Mouse (Mus musculus): ENCODE data around the gene Piwil1. TPM values are rescaled to one million over a fixed set of nuclear protein-coding genes. Genes with fewer than 3 reads are reported as not detected.

The Piwil1 gene
- polyA plus RNA-seq, 1 experiment: not detected

- Histone ChIP-seq H3K4me3 (replicated peaks; ENCODE audit: extremely low read depth, low read depth, low read length) (no peak overlapping the region), H3K4me1 (ENCODE audit: control insufficient read depth, insufficient read depth, low read length) (no peaks in the 10 kb centered on the region)
- DNase-seq: no peak
- TF ChIP-seq CTCF (IDR thresholded peaks at IDR 0.05; ENCODE audit: insufficient read depth, low read length) (no peak), POLR2A (IDR thresholded peaks at IDR 0.05; ENCODE audit: borderline replicate concordance, extremely low read depth, low read depth, low read length) (no peak)
- 53% methylated on average over 2 of the region's 2 CpGs for WGBS
Measured at GRCm38 (mm10) chr5:128776386-128776785, 74.1 kb downstream of the Piwil1 start.

- Histone ChIP-seq H3K4me3 (replicated peaks; ENCODE audit: extremely low read depth, low read depth, low read length) (no peak overlapping the region), H3K4me1 (ENCODE audit: control insufficient read depth, insufficient read depth, low read length) (no peaks in the 10 kb centered on the region)
- TF ChIP-seq CTCF (IDR thresholded peaks at IDR 0.05; ENCODE audit: insufficient read depth, low read length): no peak
- no peak for TF ChIP-seq POLR2A (IDR thresholded peaks at IDR 0.05; ENCODE audit: borderline replicate concordance, extremely low read depth, low read depth, low read length)
- DNase-seq: no peak
- 74% methylated on average over 22 of the region's 22 CpGs for WGBS
Measured at GRCm38 (mm10) chr5:128781621-128782020, 79.3 kb downstream of the Piwil1 start.

GRCm38 (mm10) chr5:128800592-128800991 lies 98.3 kb downstream of the Piwil1 start:
- TF ChIP-seq CTCF (IDR thresholded peaks at IDR 0.05; ENCODE audit: insufficient read depth, low read length) (no peak), POLR2A (IDR thresholded peaks at IDR 0.05; ENCODE audit: borderline replicate concordance, extremely low read depth, low read depth, low read length) (no peak)
- no peaks in the 10 kb centered on the region for H3K4me1 ChIP-seq (ENCODE audit: control insufficient read depth, insufficient read depth, low read length)
- WGBS: 86% methylated on average over 5 of the region's 5 CpGs
- no peak for DNase-seq
- no peak overlapping the region for H3K4me3 ChIP-seq (replicated peaks; ENCODE audit: extremely low read depth, low read depth, low read length)

Other genes with a start within 250 kb of the Piwil1 start
- 0.25 and 1.3 TPM in 2 replicates for gene Fzd10, start 101.7 kb upstream of the Piwil1 start, polyA plus RNA-seq (2012; rRNA removed)

Measured in lung, adult 2 months (tissue).